In the genomic region with DNA sequence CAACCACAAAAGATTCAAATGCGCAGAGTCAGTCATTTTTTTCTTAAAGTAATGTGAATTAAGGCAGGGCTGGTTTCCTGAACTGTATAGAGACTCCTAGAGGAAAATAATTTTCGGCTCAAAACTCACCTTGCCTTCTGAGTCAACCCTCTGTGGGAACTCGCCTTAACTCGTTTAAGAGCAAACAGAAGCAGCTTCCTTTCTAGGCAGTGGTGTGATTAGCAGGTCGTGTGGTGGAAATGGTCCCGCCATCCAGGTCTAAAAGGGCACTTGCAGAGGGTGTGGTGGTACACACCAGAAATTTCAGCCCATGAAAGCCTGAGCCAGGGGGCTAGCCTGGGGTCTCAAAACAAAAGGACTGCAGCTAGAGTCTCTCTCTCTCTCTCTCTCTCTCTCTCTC, we compare ENCODE assay signal across 23 mouse cellular contexts. TPM values are rescaled to one million over a fixed set of nuclear protein-coding genes. Genes with fewer than 3 reads are reported as not detected.
"Had no signal": no experiment of that assay in that cellular context is flagged by ENCODE, and none has a peak within 500 bp of the region (broad histone marks: within the 10 kb centered on the region; RNA-seq: fewer than 3 reads in every experiment).

No protein-coding gene starts in this region.

- ATAC-seq: liver, postnatal 0 days; midbrain, embryonic 16.5 days had no signal

- H3K4me1 ChIP-seq: liver, embryonic 13.5 days; liver, embryonic 15.5 days; lung, embryonic 15.5 days; midbrain, embryonic 12.5 days; neural tube, embryonic 13.5 days; neural tube, embryonic 15.5 days; stomach, embryonic 15.5 days had no signal

- DNase-seq: liver, embryonic 13.5 days; liver, postnatal 0 days; lung, adult 2 months; lung, postnatal 10 days; lung, postnatal 4 days; midbrain, embryonic 14.5 days; retina, postnatal 1 day; right cerebral cortex, adult 18-20 months; right cerebral cortex, postnatal 14 days; thymus, adult 2 months; thymus, postnatal 25 days; thymus, postnatal 4 days had no signal

- H3K36me3 ChIP-seq: liver, embryonic 13.5 days; liver, embryonic 15.5 days; lung, embryonic 15.5 days; midbrain, embryonic 10.5 days; midbrain, embryonic 12.5 days; neural tube, embryonic 13.5 days; neural tube, embryonic 15.5 days; stomach, embryonic 15.5 days had no signal

- H3K4me2 ChIP-seq: liver, embryonic 13.5 days; liver, embryonic 15.5 days; lung, embryonic 15.5 days; midbrain, embryonic 12.5 days; neural tube, embryonic 13.5 days; neural tube, embryonic 15.5 days; stomach, embryonic 15.5 days had no signal

- H3K9ac ChIP-seq: liver, embryonic 13.5 days; liver, embryonic 15.5 days; liver, postnatal 0 days; lung, embryonic 15.5 days; midbrain, embryonic 12.5 days; neural tube, embryonic 13.5 days; neural tube, embryonic 15.5 days; stomach, embryonic 15.5 days had no signal

- H3K27me3 ChIP-seq: liver, embryonic 13.5 days; liver, embryonic 15.5 days; lung, embryonic 15.5 days; midbrain, embryonic 12.5 days; neural tube, embryonic 13.5 days; neural tube, embryonic 15.5 days; stomach, embryonic 15.5 days had no signal

- H3K27ac ChIP-seq: liver, embryonic 13.5 days; liver, embryonic 15.5 days; lung, embryonic 15.5 days; midbrain, embryonic 10.5 days; midbrain, embryonic 12.5 days; neural tube, embryonic 13.5 days; neural tube, embryonic 15.5 days; stomach, embryonic 15.5 days had no signal

- H3K9me3 ChIP-seq: liver, embryonic 13.5 days; liver, embryonic 15.5 days; lung, embryonic 15.5 days; midbrain, embryonic 10.5 days; midbrain, embryonic 12.5 days; neural tube, embryonic 13.5 days; neural tube, embryonic 15.5 days; stomach, embryonic 15.5 days had no signal

- H3K4me3 ChIP-seq: liver, embryonic 13.5 days; liver, embryonic 15.5 days; lung, embryonic 15.5 days; midbrain, embryonic 10.5 days; midbrain, embryonic 12.5 days; myocyte; neural tube, embryonic 13.5 days; neural tube, embryonic 15.5 days; stomach, embryonic 15.5 days had no signal

RNA-seq across cellular contexts. Expression of gene Il33, which starts 32.1 kb away (rescaled TPM):
- total RNA-seq: megakaryocyte, adult 5-6 weeks; megakaryocyte-erythroid progenitor cell, adult 5-6 weeks had no signal
